Mouse (Mus musculus) adrenal gland, postnatal 36 days (tissue): ENCODE data around the gene Cwh43. TPM values are rescaled to one million over a fixed set of nuclear protein-coding genes. Genes with fewer than 3 reads are reported as not detected.
A peak's percentile ranks its signal among the peaks of the same experiment; 100 is the strongest.

Experiments
- DNase-seq, 2 experiments: peaks; one replicate each; pipeline ENCODE4 v3.0.0; 2021; ENCODE audit warnings: mixed read lengths in 1 of 2
- long read RNA-seq, 2 experiments: library from polyadenylated mRNA; stranded (forward); transcript quantifications; one replicate each; pipeline ENCODE4 v2.0.0; 2021; ENCODE audit warnings: borderline sequencing depth in 2 of 2
- total RNA-seq, 2 experiments: library from RNA; stranded (reverse); gene quantifications; 2 replicates each; pipeline ENCODE4 v1.2.3; 2021

Gene Cwh43
- not detected for total RNA-seq
- long read RNA-seq, experiment 1, result 0 reads
- long read RNA-seq, experiment 2, result 0 reads

GRCm38 (mm10) chr5:73405981-73406722 lies at the start of gene Cwh43:
Cwh43 (plus strand) TSS chr5:73406075.
- DNase-seq, result no peak

GRCm38 (mm10) chr5:73359134-73359751 lies 46.6 kb upstream of the Cwh43 start:
- no peak for DNase-seq

DNA sequence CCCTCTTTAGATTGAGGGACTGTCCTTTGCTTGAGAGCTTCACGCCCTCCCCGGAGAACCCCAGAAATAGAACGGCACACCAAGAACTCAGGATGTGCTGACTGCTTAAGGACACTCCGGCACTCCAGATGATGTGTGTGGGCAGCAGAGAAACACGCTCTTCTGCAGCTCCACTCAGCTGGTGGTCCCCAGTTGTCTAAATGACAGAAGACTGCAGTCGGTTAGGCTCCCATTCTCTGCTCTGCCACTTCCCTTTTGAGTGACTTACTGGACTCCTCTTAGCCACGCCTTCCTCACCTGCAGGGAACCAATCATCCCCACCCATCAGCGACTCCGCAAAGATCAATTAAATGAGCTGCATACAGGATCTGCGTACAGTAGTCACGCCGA lies 46.1 kb upstream of the Cwh43 start:
- no peak for DNase-seq

- DNase-seq, result no peak
Measured at GRCm38 (mm10) chr5:73360240-73360639, 45.6 kb upstream of the Cwh43 start.

GRCm38 (mm10) chr5:73362338-73362737 lies 43.5 kb upstream of the Cwh43 start:
- DNase-seq, result no peak

- no peak for DNase-seq
Measured at GRCm38 (mm10) chr5:73362791-73363190, 43.1 kb upstream of the Cwh43 start.

GRCm38 (mm10) chr5:73364107-73364864 lies 41.6 kb upstream of the Cwh43 start:
- no peak for DNase-seq

DNA sequence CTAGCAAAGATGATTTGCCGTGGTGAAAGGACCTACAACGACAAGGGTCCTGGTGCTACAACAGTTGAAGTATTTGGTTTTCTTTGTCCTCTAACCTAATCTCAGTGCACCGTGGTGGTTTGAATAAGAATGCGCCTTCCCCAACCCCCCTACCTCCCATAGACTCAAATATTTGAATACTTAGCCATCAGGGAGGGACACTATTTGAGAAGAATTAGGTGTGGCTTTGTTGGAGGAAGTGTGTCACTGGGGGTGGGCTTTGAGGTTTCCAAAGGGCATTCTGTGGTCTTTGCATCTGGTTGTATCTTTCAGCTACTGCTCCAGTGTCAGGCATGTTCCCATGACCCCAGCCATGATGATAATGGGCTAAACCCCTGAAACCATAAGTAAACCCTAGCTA lies 38.0 kb upstream of the Cwh43 start:
- DNase-seq, result no peak

GRCm38 (mm10) chr5:73368845-73369447 lies 36.9 kb upstream of the Cwh43 start:
- no peak for DNase-seq

GRCm38 (mm10) chr5:73369731-73370130 lies 36.1 kb upstream of the Cwh43 start:
- DNase-seq, result no peak

GRCm38 (mm10) chr5:73372601-73373000 lies 33.3 kb upstream of the Cwh43 start:
- DNase-seq, result no peak

DNA sequence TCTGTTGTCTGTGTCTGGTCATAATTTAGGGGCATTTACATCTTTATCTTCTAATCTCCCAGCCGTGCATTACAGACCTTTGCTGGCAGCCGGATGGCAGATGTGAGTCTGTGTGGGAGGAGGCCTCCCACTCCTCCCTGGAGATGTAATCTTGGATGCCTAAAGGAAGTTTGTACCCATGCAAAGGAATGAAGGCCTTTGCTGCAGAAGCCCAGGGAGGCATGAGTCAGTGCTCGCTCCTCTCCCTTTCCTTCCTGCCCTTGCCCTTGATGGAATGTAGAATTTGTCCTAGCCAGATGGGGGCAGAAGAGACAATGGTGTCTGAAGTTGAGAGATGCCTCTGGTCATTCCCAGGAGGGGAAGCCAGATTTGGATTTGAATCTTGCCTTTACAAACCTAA lies 32.7 kb upstream of the Cwh43 start:
- DNase-seq, result peak; percentile 19 to 25

GRCm38 (mm10) chr5:73376041-73376440 lies 29.8 kb upstream of the Cwh43 start:
- DNase-seq, result no peak

DNA sequence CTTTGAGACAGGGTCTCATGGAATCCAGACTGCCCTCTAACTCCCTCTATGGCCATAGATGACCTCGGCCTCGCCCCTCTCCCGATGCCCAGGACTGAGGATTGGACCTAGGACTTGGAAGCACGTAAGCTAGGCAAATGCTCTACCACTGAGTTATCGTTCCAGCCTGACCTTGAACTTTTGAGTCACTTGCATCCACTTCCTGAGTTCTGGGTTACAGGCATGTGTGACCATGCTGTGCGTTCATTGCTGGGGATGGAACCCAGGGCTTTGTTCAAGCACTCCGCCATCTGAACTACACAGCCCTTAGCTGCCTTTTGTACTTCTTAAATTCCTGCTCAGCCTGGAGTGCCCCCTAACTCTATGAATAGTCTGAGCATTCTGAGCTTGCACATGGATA lies 29.4 kb upstream of the Cwh43 start:
- DNase-seq, result peak; percentile 15 to 24

DNA sequence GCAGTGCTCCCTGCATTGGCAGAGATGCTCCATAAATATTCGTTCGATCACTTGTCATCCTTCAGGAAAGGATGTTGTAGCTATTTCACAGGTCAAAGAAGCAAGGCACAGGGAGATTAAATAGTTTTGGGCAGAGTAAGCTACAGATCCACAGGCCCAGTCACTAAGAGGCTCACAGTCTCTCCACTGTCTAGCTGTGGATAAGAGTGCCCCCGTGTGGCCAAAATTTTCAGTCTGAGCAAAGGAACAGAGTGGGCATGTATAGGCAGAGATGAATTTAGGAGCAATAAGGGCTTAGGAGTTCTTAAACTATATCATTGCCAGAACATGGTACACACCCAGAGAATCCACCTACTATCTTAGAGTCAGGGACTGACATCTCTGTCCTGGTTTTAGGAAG lies 26.0 kb upstream of the Cwh43 start:
- DNase-seq, result peak; percentile 89 to 92

DNA sequence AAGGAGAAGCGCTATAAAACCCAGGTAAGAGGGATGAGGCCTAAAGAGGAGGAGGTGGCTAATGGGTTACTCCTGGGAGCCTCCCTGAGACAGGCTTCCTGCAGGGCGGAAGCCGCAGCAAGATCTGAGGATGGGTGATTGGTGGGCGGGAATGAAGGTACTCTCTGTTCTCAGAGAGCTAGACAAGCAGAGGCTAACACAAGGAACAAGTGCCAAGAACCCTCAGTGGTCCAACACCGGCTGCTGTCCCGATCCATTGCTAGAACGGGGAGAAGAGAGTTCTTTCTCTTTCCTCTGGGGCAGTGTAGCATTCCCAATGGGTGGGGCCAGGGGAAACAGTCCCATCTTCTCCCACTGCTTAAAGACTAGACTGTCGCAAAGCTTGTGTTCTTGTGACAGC lies 25.0 kb upstream of the Cwh43 start:
- DNase-seq, result no peak

DNA sequence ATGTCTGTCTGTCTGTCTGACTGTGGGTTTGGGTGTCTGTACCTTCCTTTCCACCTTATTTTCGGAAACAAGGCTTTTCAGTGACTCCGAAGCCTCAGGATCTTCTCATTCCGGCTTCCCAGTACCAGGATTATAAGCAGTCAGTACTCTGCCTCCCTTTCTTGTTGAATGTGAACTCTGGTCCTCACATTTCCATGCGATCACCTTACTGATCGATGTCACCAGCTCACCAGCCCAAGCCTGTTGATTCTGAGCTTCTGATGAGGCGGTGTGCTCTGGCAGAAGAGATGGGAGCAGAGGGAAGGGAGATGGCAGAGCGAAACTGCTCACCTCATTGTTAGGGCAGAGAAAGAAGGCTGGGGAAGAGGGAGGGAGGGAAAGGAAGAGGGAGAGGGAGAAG lies 24.4 kb upstream of the Cwh43 start:
- DNase-seq, result no peak

GRCm38 (mm10) chr5:73381976-73382540 lies 23.8 kb upstream of the Cwh43 start:
- DNase-seq, result no peak

DNA sequence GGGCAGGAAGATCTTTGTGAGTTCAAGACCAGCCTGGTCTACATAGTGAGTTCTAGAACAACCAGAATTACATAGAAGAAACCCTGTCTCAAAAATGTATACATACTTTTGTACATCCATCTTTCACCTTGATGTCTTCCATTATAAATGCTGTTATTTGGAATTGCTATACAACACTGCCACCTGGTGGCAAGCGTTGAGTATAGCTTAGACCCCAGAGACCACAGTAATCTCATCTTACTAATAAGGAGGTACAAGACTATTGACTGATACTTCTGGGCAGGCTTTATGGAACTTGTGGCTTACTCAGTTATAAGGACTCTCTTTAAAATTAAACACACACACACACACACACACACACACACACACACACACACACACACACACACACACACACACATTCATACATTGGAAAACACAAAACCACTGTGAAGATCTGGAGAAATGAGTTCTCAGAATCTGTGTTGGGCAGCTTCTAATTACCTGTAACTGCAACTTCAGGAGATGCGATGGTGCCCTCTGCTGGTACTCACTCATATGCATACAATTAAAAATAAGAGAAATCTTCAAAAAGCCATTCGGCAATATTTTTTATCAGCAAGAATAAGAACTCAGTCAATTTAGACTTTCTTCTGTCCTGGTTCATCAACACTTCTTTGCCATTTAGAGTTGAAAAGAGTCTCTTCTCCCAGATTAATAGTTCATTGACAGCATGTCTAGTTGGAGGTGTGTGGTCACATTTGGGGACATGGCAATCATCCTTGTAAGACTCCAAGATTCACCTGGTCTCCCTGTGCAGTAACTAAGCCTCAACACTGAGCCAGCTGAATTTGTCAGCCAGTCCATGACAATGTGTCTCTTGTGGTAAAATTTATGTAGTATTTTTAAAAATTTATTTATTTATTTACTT lies 22.9 kb upstream of the Cwh43 start:
- DNase-seq, result peak; percentile 65 to 74

DNA sequence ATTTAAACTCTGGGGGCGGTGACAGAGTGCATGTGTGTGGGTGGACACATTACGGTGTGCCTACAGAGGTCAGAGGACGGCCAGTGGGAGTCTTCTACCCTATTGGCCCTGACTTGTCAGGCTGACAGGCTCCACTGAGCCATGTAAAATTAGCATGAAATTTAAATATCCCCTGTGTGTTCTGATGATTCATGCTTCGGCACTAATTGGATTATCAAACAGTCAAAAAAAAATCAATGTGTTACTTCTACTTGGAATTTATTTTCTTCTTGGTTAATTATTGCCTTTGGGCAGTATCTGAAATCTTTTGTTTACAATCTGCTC lies 22.3 kb upstream of the Cwh43 start:
- no peak for DNase-seq

- DNase-seq, result no peak
Measured at GRCm38 (mm10) chr5:73393041-73393440, 12.8 kb upstream of the Cwh43 start.
